Mouse (Mus musculus) liver, adult (tissue): ENCODE measurements around the gene Pgpep1.

ENCODE experiments used
- GATA4 ChIP-seq: IDR thresholded peaks from 2 replicates; pipeline ENCODE4 v1.6.1; 2014; ENCODE audit warnings: mild to moderate bottlenecking, low read length; ENCODE audit not compliant: insufficient replicate concordance

The Pgpep1 gene

DNA sequence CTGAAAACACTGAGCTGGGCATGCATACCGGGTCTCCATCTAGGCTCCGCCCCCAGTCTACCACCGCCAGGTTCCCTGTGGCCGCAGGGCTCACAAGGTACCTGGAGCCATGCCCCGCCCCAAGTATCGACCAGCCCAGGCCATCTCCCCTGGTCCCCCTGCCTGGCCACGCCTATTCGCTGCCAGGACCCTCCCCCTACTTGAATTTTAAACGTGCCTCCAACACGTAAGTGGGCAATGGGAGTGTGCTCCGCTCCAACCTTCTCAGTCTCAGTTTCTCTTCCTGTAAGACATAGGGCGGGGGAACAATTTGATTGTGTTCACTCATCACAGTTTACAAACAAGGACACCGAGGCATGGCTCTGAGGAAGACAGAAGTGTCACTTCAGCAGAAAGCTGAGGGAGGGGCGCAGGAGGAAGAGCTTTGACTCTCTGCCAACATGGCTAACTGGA, at the start of gene Pgpep1:
TSS of gene Pgpep1 (minus strand) at position 116 of the 453 bp plus-strand sequence.
- no peak for TF ChIP-seq GATA4

DNA sequence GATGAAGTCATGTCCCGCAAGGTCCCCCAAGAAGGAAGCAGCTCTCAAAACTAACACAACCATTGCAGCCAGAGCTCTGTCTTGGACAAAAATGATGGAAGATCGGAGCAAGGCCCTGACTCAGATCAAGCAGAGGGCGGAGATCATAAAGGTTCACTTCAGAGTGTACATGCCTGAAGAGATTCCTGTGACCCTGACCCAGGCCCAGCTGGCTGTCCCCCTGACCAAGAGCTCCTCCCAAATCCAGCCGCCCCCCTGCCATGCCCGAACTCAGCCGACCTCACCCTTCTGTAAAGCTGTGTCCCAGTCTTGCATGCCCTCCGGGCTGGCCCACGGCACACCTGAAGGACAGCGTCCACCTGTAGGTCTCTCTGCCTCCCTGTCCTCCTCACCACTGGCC, 49.6 kb upstream of the Pgpep1 start:
- TF ChIP-seq GATA4 = no peak

GRCm38 (mm10) chr8:70708281-70708680, 48.1 kb upstream of the Pgpep1 start:
- TF ChIP-seq GATA4 = no peak

- no peak for TF ChIP-seq GATA4
Measured at GRCm38 (mm10) chr8:70703287-70703686, 43.1 kb upstream of the Pgpep1 start, which contains the start of gene Iqcn. Gene Iqcn, plus strand, starts transcription at chr8:70703457.

DNA sequence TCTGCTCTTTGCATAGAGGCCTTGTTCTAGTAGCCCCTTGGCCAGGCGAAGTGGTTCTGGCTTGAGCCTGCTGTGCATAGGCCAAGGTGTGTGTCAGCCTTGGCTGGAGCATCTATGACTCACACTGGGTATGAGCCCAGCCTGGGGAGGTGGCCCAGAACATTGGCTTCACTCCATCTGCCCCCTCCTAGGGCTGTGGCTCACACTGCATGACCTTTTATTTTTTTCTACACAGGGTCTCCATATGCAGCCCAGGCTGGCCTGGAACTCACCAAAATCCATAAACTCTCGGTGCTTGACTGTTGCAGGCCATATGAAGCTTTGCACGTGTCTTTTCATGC, 42.6 kb upstream of the Pgpep1 start:
- TF ChIP-seq GATA4 = no peak

- TF ChIP-seq GATA4 = no peak
Measured at GRCm38 (mm10) chr8:70701982-70702841, 42.0 kb upstream of the Pgpep1 start.

DNA sequence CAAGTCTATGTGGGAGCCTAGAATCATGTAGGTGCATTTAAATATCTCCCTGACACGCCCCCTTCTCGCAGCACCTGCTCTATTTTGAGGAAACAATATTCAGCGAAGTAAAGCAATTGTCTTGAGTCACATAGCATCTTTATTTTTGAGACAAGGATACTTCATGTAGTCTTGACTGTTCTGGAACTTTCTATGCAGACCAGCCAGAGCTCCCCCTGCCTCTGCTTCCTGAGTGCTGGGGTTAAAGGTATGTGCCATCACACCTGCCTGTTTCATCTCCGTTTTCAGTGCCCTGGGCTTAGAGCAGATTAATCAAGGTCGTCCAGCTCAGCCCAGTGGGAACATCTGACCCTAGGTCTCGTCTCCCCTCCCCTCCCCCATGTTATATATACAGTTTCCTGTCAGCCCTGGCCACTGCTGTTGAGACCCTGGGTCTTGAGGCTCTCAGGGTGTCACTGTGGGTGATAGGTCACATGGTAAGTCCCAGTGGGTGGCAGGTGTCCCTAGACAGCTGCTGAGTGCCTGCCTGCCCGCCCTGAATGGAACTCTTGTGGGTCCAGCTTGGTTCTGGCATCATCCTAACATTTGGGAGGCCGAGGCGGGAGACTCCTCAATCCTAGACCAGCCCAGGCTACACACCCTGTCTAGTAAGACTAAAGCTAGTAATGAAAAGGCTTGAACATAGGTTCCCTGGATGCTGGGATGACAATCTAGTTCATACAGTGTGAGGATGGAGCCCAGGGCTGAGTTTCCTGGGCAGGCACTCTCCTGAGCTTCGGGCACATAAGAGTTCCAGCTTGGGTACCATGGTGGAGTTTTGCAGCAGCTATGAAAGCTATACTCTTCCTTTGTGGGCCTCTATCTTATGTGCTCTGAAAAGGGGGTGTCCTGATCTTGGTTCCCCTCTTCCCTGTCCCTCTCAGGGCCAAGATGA, 41.1 kb upstream of the Pgpep1 start:
- TF ChIP-seq GATA4 = no peak

- TF ChIP-seq GATA4 = peak; percentile 59; the same call in 1 of the 2 replicates
Measured at GRCm38 (mm10) chr8:70700555-70700922, 40.4 kb upstream of the Pgpep1 start.

- no peak for TF ChIP-seq GATA4
Measured at GRCm38 (mm10) chr8:70699834-70700554, 39.8 kb upstream of the Pgpep1 start.

GRCm38 (mm10) chr8:70699116-70699833, 39.1 kb upstream of the Pgpep1 start:
- no peak for TF ChIP-seq GATA4

GRCm38 (mm10) chr8:70698310-70699109, 38.3 kb upstream of the Pgpep1 start, which contains the start of gene Jund:
Gene Jund, plus strand, starts transcription at chr8:70698949.
- peak; percentile 5; the same call in 1 of the 2 replicates for TF ChIP-seq GATA4

DNA sequence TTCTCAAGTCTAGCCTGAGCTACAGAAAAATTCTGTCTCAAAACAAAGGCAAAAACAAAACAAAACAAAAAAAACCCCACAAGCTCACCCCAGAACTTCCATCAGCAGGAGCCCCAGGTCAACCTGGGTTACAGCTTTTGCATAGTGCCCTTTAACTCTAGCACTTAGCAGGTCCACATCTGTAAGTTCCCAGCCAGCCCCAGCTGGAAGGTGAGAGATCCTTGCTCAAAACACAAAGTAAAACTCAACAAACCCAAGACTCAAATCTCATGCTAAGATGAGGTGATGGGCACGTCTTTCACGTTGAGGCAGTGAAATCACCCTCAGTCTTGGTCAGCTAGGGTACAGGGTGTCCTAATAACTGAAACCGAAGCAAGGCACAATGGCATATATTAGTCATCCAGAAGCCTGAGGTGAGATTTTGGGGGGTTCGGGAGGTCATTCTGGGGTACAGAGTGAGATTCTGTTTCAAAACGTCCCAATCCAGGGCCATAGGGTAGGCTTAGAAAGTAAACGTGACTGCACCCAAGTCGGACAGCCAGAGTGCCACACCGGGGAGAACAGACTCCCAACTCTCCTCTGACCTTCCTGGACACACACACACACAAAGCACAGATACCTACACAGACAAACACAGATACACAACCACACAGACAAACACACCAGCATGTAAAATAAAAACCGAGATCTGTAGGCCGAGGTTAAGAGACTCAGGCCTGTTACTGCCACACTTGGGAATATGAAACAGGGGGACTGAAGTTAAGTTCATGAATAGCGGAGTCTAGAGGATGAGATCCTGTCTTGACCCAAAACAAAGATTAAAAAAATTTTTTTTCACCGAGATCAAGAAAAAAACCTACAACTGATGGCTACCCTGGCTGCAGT, 37.4 kb upstream of the Pgpep1 start:
- TF ChIP-seq GATA4 = no peak

- no peak for TF ChIP-seq GATA4
Measured at GRCm38 (mm10) chr8:70696946-70697345, 36.8 kb upstream of the Pgpep1 start.
